Mouse (Mus musculus): ENCODE measurements around the gene Cchcr1. TPM values are rescaled to one million over a fixed set of nuclear protein-coding genes. Genes with fewer than 3 reads are reported as not detected.

The Cchcr1 gene
- polyA plus RNA-seq, 1 experiment from 2014 or later, result 13.6 TPM

DNA sequence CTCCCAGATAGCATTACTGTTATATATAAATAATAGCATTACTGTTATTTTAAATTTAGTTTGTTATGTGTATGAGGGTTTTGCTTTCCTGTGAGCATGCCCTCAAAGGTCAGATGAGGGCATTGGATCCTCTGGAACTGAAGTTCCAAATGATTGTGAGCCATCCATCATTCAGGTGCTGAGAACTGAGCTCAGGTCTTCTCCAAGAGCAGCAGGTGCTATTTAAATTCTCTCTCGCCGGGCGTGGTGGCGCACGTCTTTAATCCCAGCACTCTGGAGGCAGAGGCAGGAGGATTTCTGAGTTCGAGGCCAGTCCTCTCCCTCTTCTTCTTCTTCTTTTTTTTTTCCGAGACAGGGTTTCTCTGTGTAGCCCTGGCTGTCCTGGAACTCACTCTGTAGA, 19.8 kb upstream of the Cchcr1 start:
- WGBS, result 93% methylated on average over 7 of the region's 7 CpGs
- no peak overlapping the region for H3K4me3 ChIP-seq (ENCODE audit: low read depth, low read length)

GRCm38 (mm10) chr17:35502226-35502625, 14.7 kb upstream of the Cchcr1 start:
- Histone ChIP-seq H3K27ac (ENCODE audit: low read depth) (no peak overlapping the region), H3K36me3 (ENCODE audit: control insufficient read depth, insufficient read depth, low read length) (no peaks in the 10 kb centered on the region), H3K4me3 (ENCODE audit: low read depth, low read length) (no peak overlapping the region), H3K4me1 (replicated peaks; ENCODE audit: control insufficient read depth, insufficient read depth, low read length) (no peaks in the 10 kb centered on the region; the same call in 1 of the 2 replicates), H3K9ac (ENCODE audit: low read length) (no peak overlapping the region), H3K9me3 (ENCODE audit: control insufficient read depth, low read length) (no peaks in the 10 kb centered on the region), H3K27me3 (replicated peaks; ENCODE audit: control insufficient read depth, insufficient read depth, low read length) (peaks cover 19% of the 10 kb centered on the region; the same call in 1 of the 2 replicates), H3K4me2 (ENCODE audit: low read length) (no peak overlapping the region)
- DNase-seq (ENCODE audit: low spot score) (no peak), ATAC-seq (replicated peaks; ENCODE audit: low FRiP score, low TSS enrichment, low read depth) (no peak)
- 5% methylated on average over 6 of the region's 6 CpGs for WGBS

More for the DNA sequence above, 19.8 kb upstream of the Cchcr1 start:
- H3K4me2 ChIP-seq (ENCODE audit: low read length), result no peak overlapping the region
- ATAC-seq (replicated peaks; ENCODE audit: low FRiP score, low TSS enrichment, low read depth) (no peak), DNase-seq (ENCODE audit: low spot score) (no peak)
- no peaks in the 10 kb centered on the region for H3K9me3 ChIP-seq (ENCODE audit: control insufficient read depth, low read length)
- no peak overlapping the region for H3K27ac ChIP-seq (ENCODE audit: low read depth)
- no peak overlapping the region for H3K9ac ChIP-seq (ENCODE audit: low read length)
- H3K4me1 ChIP-seq (replicated peaks; ENCODE audit: control insufficient read depth, insufficient read depth, low read length), result no peaks in the 10 kb centered on the region; the same call in 1 of the 2 replicates
- no peaks in the 10 kb centered on the region for H3K36me3 ChIP-seq (ENCODE audit: control insufficient read depth, insufficient read depth, low read length)
- no peaks in the 10 kb centered on the region for H3K27me3 ChIP-seq (replicated peaks; ENCODE audit: control insufficient read depth, insufficient read depth, low read length)

DNA sequence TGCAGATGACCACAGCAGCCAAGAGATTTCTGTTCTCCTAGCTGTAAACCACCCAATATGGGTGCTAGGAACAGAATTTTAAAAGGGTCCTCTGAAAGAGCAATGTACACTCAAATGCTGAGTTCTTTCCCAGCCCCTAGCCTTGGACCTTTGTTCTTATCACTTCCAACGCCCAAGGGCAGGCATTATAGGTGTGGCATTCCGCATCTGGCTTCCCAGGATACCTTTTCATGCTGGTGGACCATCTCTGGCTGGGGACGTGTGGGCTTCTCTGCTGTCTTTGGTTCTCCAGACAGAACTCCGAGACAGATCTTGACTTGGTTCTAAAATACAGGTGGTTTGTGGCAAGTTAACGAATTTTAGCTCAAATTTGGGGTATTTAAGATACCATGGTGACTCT, 14.1 kb upstream of the Cchcr1 start:
- DNase-seq (ENCODE audit: low spot score), result no peak
- Histone ChIP-seq H3K36me3 (ENCODE audit: control insufficient read depth, insufficient read depth, low read length) (no peaks in the 10 kb centered on the region), H3K9me3 (ENCODE audit: control insufficient read depth, low read length) (no peaks in the 10 kb centered on the region), H3K9ac (ENCODE audit: low read length) (no peak overlapping the region), H3K27me3 (replicated peaks; ENCODE audit: control insufficient read depth, insufficient read depth, low read length) (peaks cover 22% of the 10 kb centered on the region; the same call in 1 of the 2 replicates), H3K4me3 (ENCODE audit: low read depth, low read length) (no peak overlapping the region), H3K4me1 (replicated peaks; ENCODE audit: control insufficient read depth, insufficient read depth, low read length) (no peaks in the 10 kb centered on the region; the same call in 1 of the 2 replicates), H3K27ac (ENCODE audit: low read depth) (no peak overlapping the region), H3K4me2 (ENCODE audit: low read length) (no peak overlapping the region)
- ATAC-seq (replicated peaks; ENCODE audit: low FRiP score, low TSS enrichment, low read depth), result no peak
- WGBS, result 50% methylated on average over 5 of the region's 5 CpGs

DNA sequence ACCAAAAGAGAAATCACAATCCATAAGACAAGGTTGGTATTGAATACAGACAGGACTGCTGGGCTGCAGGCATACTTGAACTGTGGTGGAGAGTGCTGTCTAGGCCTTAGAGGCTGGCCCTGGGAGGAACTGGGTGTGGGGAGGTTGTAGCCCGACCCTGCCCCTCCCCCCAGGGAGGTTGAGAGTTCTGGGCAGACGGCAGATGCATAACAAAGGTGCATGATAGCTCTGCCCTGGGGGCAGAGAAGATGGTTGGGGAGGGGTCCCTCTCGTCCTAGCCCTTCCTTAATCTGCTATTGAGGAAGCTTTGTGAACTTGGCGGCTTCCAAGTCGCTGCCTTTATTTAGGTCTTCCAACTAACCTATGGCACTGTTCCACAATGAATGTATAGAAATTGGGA, 13.1 kb upstream of the Cchcr1 start:
- H3K4me1 ChIP-seq (replicated peaks; ENCODE audit: control insufficient read depth, insufficient read depth, low read length), result no peaks in the 10 kb centered on the region; the same call in 1 of the 2 replicates
- no peak overlapping the region for H3K4me2 ChIP-seq (ENCODE audit: low read length)
- H3K4me3 ChIP-seq (ENCODE audit: low read depth, low read length), result no peak overlapping the region
- 25% methylated on average over 5 of the region's 5 CpGs for WGBS
- H3K9ac ChIP-seq (ENCODE audit: low read length), result no peak overlapping the region
- no peaks in the 10 kb centered on the region for H3K9me3 ChIP-seq (ENCODE audit: control insufficient read depth, low read length)
- no peak for ATAC-seq (replicated peaks; ENCODE audit: low FRiP score, low TSS enrichment, low read depth)
- peaks cover 24% of the 10 kb centered on the region; the same call in 1 of the 2 replicates for H3K27me3 ChIP-seq (replicated peaks; ENCODE audit: control insufficient read depth, insufficient read depth, low read length)
- no peaks in the 10 kb centered on the region for H3K36me3 ChIP-seq (ENCODE audit: control insufficient read depth, insufficient read depth, low read length)
- no peak overlapping the region for H3K27ac ChIP-seq (ENCODE audit: low read depth)
- no peak for DNase-seq (ENCODE audit: low spot score)

DNA sequence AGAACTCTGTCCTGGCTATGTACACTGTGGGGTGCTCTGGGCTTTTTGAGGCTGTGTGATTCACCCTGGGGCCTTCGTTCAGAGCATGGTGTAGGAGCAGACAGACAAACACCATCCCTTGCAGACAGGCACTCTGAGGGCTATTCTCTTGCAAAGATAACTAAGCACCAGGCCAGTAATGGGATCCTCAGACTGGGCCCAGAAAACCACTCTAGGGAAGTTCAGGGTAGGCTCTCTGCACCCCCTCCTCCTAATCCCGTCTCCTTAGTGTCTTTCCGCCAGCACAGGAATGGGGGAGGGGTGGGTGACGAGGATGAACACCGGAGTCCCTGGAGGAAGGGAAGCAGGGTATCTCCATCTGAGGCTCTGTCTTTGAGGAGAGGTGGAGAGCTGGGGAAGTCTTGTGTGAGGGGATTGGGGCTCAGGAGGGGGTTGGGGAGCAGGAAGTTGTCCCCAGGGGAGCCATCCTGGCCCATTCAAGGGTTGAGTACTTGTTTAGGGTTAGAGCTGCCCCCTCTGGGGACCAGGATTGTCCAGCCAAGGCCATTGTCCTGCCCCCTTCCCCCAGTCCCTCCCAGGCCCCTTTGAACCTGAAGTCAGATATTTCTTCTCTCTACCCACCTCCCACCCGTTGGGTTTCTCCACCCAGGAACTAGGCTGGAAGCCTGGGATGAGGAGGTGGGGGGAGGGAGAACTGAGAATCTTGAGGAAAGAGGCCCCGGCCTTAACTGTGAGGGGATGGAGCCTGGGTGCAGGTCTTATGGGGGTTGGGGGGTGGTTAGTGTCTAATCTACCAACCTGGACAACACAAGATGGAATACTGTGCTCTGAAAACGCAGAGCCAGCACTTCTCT, 12.0 kb upstream of the Cchcr1 start:
- WGBS, result 31% methylated on average over 8 of the region's 8 CpGs
- no peak for ATAC-seq (replicated peaks; ENCODE audit: low FRiP score, low TSS enrichment, low read depth)
- H3K27me3 ChIP-seq (replicated peaks; ENCODE audit: control insufficient read depth, insufficient read depth, low read length), result peaks cover 24% of the 10 kb centered on the region; the same call in 1 of the 2 replicates

GRCm38 (mm10) chr17:35505776-35506175, 11.1 kb upstream of the Cchcr1 start, which contains the start of gene Pou5f1:
Gene Pou5f1 (plus strand): TSS chr17:35506018.
- no peaks in the 10 kb centered on the region for H3K36me3 ChIP-seq (ENCODE audit: control insufficient read depth, insufficient read depth, low read length)
- H3K27ac ChIP-seq (ENCODE audit: low read depth), result no peak within 1 kb of the TSS
- no peak for ATAC-seq (replicated peaks; ENCODE audit: low FRiP score, low TSS enrichment, low read depth)
- H3K4me2 ChIP-seq (ENCODE audit: low read length), result no peak within 1 kb of the TSS
- no peak within 1 kb of the TSS for H3K4me3 ChIP-seq (ENCODE audit: low read depth, low read length)
- no peaks in the 10 kb centered on the region for H3K9me3 ChIP-seq (ENCODE audit: control insufficient read depth, low read length)
- WGBS, result 53% methylated on average over 13 of the region's 13 CpGs
- no peak for DNase-seq (ENCODE audit: low spot score)
- peaks cover 24% of the 10 kb centered on the region; the same call in 1 of the 2 replicates for H3K27me3 ChIP-seq (replicated peaks; ENCODE audit: control insufficient read depth, insufficient read depth, low read length)
- no peak within 1 kb of the TSS for H3K9ac ChIP-seq (ENCODE audit: low read length)
- H3K4me1 ChIP-seq (replicated peaks; ENCODE audit: control insufficient read depth, insufficient read depth, low read length), result no peaks in the 10 kb centered on the region; the same call in 1 of the 2 replicates

More for the DNA sequence above, 12.0 kb upstream of the Cchcr1 start:
- H3K4me1 ChIP-seq (replicated peaks; ENCODE audit: control insufficient read depth, insufficient read depth, low read length), result no peaks in the 10 kb centered on the region; the same call in 1 of the 2 replicates
- no peaks in the 10 kb centered on the region for H3K9me3 ChIP-seq (ENCODE audit: control insufficient read depth, low read length)
- no peak overlapping the region for H3K27ac ChIP-seq (ENCODE audit: low read depth)
- H3K4me3 ChIP-seq (ENCODE audit: low read depth, low read length), result no peak overlapping the region
- no peak overlapping the region for H3K9ac ChIP-seq (ENCODE audit: low read length)
- no peaks in the 10 kb centered on the region for H3K36me3 ChIP-seq (ENCODE audit: control insufficient read depth, insufficient read depth, low read length)
- DNase-seq (ENCODE audit: low spot score), result no peak
- H3K4me2 ChIP-seq (ENCODE audit: low read length), result no peak overlapping the region

DNA sequence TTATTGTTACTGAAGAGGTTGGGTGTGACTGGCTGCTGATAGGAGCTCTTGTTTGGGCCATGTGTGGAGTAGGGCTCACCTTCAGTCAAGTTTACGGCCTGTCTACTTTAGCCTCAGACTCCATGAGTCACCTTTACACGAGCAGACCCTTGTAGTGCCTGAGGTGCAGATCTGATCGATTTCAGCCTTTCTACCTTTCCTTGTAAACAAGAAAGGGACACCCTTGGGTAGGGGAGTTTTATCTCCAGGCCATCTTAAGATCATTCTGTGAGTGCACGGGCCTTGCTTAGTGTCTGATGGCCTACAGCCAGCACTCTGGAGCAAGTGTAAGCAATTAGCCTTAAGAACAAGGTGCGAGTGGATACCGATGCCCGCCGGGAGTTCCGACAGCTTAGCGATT, 10.0 kb upstream of the Cchcr1 start:
- Histone ChIP-seq H3K27ac (ENCODE audit: low read depth) (no peak overlapping the region), H3K4me3 (ENCODE audit: low read depth, low read length) (no peak overlapping the region), H3K9ac (ENCODE audit: low read length) (no peak overlapping the region), H3K4me1 (replicated peaks; ENCODE audit: control insufficient read depth, insufficient read depth, low read length) (no peaks in the 10 kb centered on the region; the same call in 1 of the 2 replicates), H3K9me3 (ENCODE audit: control insufficient read depth, low read length) (no peaks in the 10 kb centered on the region), H3K27me3 (replicated peaks; ENCODE audit: control insufficient read depth, insufficient read depth, low read length) (peaks cover 24% of the 10 kb centered on the region; the same call in 1 of the 2 replicates), H3K4me2 (ENCODE audit: low read length) (no peak overlapping the region), H3K36me3 (ENCODE audit: control insufficient read depth, insufficient read depth, low read length) (no peaks in the 10 kb centered on the region)
- DNase-seq (ENCODE audit: low spot score), result no peak
- WGBS, result 16% methylated on average over 10 of the region's 10 CpGs
- ATAC-seq (replicated peaks; ENCODE audit: low FRiP score, low TSS enrichment, low read depth), result no peak

DNA sequence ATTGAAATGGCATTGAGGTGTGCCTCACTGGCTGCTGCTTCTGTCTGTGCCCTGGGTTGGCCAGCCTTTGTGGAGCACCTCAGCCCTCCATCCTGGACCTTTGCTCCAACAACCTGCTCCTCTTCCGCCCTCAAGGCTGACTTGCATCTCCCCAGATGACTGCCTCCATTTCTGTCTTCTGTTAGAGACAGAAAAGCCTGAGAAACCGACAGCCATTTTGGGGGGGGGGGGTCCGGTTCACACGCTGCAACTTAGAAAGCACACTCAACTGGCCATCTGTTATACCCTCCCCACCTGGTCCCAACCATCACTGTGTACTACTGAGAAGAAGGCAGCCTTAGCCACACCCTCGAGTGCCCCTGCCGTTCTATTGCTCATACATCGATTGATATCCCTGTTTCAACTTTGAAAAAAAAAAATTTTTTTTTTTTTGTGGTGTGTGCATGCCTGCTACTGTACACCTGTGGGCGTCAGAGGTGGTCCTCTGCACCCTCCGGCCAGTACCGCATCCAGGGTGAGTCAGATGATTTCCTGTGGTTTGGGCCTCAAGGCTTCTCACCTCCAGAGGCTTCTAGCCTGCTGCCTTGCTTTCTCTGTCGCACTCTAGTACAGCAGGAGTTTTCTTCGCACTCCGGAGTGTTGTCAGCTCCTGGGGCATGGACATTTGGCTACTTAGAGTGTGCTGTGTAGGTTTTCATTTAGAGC, 9.2 kb upstream of the Cchcr1 start:
- no peak overlapping the region for H3K4me3 ChIP-seq (ENCODE audit: low read depth, low read length)
- peaks cover 24% of the 10 kb centered on the region; the same call in 1 of the 2 replicates for H3K27me3 ChIP-seq (replicated peaks; ENCODE audit: control insufficient read depth, insufficient read depth, low read length)
- 28% methylated on average over 13 of the region's 13 CpGs for WGBS
- H3K27ac ChIP-seq (ENCODE audit: low read depth), result no peak overlapping the region
- no peaks in the 10 kb centered on the region for H3K9me3 ChIP-seq (ENCODE audit: control insufficient read depth, low read length)
- no peak for DNase-seq (ENCODE audit: low spot score)
- ATAC-seq (replicated peaks; ENCODE audit: low FRiP score, low TSS enrichment, low read depth), result no peak
- H3K36me3 ChIP-seq (ENCODE audit: control insufficient read depth, insufficient read depth, low read length), result peaks cover 5% of the 10 kb centered on the region; the same call in 1 of the 2 replicates
- H3K4me2 ChIP-seq (ENCODE audit: low read length), result no peak overlapping the region
- H3K9ac ChIP-seq (ENCODE audit: low read length), result no peak overlapping the region
- no peaks in the 10 kb centered on the region for H3K4me1 ChIP-seq (replicated peaks; ENCODE audit: control insufficient read depth, insufficient read depth, low read length)

Data from intestine, embryonic 14.5 days (tissue).